Mouse (Mus musculus) retina, adult 2 months (tissue): ENCODE measurements around the gene Rnps1.
"Not testable (repeated sequence)": the region's sequence is repeated elsewhere in the genome, so short reads cannot be mapped to it uniquely, and the experiment has no call there.

ENCODE experiments used
- DNase-seq: peaks from one replicate; pipeline ENCODE4 v3.0.0-alpha.2; 2012; ENCODE audit warnings: low read depth, low spot score

Gene Rnps1

GRCm38 (mm10) chr17:24414230-24414976, at the start of gene Rnps1:
TSS of gene Rnps1 (plus strand) at chr17:24414565.
- DNase-seq = peak; percentile 96

DNA sequence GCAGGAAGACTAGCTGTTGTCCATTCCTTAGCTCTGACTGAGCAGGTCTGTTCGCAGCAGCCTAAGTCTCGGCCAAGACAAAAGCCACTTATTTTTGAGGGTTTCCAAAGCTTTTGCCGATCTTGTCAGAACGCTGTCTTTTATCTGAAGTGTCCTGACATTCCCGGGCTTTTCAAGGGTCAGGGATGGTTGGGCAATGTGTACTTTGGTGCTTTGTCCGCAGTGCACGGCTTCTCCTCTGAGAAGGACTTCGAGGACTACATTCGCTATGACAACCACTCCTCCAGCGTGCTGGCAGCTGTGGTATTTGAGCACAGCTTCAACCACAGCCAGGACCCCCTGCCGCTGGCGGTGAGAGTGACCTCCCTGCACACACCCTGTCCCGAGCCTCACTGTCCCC, 48.5 kb upstream of the Rnps1 start:
- DNase-seq = no peak

- no peak for DNase-seq
Observed at GRCm38 (mm10) chr17:24375094-24375712, 39.2 kb upstream of the Rnps1 start.

GRCm38 (mm10) chr17:24375886-24376285, 38.5 kb upstream of the Rnps1 start:
- DNase-seq = no peak

GRCm38 (mm10) chr17:24378496-24378895, 35.9 kb upstream of the Rnps1 start:
- no peak for DNase-seq

DNA sequence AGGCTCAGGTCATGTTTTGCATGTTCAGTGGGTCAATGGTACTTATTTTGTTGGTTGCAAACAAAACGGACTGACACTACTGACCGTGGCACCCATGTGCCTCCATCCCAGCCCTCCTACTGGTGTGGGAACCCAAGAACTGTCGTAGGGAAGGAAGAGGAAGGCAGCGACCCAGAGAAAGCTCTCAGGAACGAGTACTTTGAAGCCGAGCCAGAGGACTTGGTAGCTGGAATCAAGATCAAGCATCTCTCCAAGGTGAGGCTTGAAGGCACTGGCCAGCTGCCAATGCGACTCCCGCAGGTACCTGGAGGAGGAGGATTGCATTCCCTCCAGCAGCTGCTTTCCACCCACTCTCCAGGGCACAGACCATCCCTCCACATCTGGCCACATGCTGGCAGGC, 30.6 kb upstream of the Rnps1 start:
- no peak for DNase-seq

- DNase-seq = no peak
Observed at GRCm38 (mm10) chr17:24388711-24389110, 25.7 kb upstream of the Rnps1 start.

GRCm38 (mm10) chr17:24389865-24390264, 24.5 kb upstream of the Rnps1 start:
- DNase-seq = peak; percentile 20

DNA sequence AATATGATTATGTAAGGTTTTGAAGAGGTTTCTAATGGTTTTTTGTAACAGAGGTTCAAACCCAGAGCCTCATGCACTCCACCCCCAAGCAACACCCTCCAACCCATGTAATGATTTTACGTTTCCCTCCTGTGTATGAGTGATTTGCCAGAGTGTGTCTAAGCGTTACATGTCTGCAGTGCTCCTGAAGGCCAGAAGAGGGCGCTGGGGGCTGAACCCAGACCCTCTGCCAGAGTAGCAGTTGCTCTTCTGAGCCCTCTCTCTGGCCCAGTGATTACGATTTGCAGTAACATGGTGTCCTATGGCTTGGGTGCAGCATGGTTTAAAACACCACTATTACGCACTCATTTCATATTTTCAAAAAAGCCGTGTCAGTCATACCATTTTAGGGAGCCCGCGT, 23.2 kb upstream of the Rnps1 start:
- DNase-seq = no peak

GRCm38 (mm10) chr17:24393527-24393926, 20.8 kb upstream of the Rnps1 start:
- no peak for DNase-seq

GRCm38 (mm10) chr17:24394456-24394855, 19.9 kb upstream of the Rnps1 start:
- no peak for DNase-seq

GRCm38 (mm10) chr17:24402371-24402770, 12.0 kb upstream of the Rnps1 start:
- no peak for DNase-seq

DNA sequence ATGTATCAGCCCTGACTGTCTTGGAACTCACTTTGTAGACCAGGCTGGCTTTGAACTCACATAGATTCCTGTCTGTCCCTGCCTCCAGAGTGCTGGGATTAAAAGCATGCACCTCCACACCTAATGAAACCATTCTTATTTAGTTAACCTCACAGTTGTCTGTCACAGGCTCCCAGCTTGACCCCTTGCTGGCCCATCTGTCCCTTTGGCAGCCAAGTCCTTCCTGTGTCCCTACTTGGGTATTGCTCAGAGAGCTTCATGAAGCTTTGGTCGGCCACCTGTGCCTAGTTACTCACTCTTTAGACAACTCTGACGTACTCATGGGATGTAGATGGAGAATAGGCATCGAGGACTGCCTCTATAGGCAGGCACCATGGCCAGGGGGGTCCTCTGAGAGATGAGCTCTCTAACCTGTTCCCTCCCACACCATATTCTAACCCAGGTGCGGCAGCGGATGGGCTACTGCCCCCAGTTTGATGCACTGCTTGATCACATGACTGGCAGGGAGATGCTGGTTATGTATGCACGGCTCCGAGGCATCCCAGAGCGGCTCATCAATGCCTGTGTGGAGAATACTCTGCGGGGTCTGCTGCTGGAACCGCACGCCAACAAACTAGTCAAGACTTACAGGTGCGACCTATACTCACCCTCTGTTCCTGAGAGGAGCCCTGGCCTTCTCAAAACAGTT, 7.1 kb upstream of the Rnps1 start:
- no peak for DNase-seq

GRCm38 (mm10) chr17:24413557-24414211, 681 bp upstream of the Rnps1 start:
- DNase-seq = no peak

GRCm38 (mm10) chr17:24415011-24415410, 646 bp downstream of the Rnps1 start:
- no peak for DNase-seq

DNA sequence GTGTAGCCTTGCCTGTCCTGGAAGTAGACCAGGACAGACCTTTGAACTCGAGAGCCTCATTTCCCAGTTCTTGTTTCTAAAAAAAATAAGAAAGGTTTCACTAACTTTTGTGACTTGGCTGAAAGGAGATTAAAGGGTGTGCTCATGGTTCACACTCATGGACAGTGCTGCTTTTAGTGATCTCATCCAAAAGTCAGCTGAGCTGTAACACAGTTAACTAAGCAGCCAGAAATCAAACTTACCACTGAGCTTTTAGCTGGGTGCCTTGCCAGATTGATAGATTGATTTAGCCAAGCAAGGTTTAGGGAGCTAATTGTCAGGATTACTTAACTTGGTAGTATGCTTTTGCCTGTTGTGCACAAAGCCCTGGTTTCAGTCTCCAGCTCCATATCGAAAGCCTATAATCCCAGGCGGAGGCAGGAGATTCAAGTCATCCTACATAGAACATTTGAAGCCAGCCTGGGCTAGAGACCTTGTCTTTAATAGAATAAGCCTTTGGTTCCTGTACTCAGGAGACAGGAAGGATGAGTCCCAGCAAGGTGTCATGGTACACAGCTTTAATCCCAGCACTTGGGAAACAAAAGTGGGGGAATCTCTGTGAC, 1.8 kb downstream of the Rnps1 start:
- DNase-seq = no peak

- DNase-seq = no peak
Observed at GRCm38 (mm10) chr17:24423114-24423513, 8.7 kb downstream of the Rnps1 start.

- no peak for DNase-seq
Observed at GRCm38 (mm10) chr17:24424489-24424888, 10.1 kb downstream of the Rnps1 start.

- DNase-seq = not testable (repeated sequence)
Observed at GRCm38 (mm10) chr17:24425326-24425725, 11.0 kb downstream of the Rnps1 start.

DNA sequence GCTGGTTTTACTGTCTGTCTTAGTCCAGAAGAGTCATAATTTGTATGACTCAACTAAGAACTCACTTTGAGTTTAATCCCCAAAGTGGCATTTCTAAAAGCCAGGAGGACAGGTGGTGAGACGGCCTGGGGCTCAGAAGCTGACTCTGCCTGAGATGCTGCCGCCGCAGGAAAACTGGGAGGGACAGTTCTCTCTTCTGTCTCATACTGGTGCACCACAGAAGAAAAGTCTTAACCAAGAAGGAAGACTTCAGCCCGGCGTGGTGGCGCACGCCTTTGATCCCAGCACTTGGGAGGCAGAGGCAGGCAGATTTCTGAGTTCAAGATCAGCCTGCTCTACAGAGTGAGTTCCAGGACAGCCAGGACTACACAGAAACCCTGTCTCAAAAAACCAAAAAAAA, 11.5 kb downstream of the Rnps1 start:
- DNase-seq = no peak

DNA sequence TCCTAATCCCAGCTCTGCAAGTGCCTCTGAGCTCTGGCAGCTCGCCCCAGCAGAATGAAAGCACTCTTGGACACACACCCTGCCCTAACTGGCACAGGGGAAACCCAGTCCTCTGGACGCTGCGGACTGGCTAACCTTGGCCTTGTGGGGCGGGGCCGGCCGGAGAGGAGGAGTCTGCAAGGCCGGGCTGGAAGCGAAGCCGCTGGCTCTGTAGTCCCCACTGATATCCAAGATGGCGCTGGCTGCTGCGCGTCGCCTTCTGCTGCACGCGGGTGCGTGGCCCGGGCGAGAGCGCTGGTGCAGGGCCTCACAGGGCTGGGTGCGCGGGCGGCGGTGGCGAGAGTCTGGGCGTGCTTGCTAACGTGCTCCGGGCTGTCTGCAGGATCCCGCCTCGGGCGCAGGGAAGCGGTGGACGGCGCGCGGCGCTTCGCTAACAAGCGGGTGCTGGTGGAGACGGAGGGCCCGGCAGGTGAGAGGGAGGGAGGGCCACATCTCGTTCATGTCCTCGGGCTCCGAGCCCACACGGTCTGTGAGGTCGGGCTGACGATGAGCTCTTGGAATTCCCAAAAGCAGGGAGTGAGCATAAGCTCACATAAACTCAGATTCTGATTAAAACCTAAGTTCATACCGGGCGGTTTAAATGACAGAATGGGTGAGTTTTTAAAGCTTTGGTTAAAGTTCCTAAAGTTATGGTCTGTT, 12.3 kb downstream of the Rnps1 start, which contains the start of gene Eci1:
TSS of gene Eci1 (plus strand) at position 171 of the 699 bp plus-strand sequence.
- DNase-seq = peak; percentile 80
